Mouse (Mus musculus) 3T3-L1 (cell line): ENCODE results near the gene Postn.

Experiments
- DNase-seq: peaks from one replicate; pipeline ENCODE4 v3.0.0-alpha.2; 2015; ENCODE audit warnings: low read depth, low spot score

The Postn gene

GRCm38 (mm10) chr3:54360897-54361296 is at the start of gene Postn:
TSS of gene Postn (plus strand) at chr3:54361109.
- peak; percentile 65 for DNase-seq

DNA sequence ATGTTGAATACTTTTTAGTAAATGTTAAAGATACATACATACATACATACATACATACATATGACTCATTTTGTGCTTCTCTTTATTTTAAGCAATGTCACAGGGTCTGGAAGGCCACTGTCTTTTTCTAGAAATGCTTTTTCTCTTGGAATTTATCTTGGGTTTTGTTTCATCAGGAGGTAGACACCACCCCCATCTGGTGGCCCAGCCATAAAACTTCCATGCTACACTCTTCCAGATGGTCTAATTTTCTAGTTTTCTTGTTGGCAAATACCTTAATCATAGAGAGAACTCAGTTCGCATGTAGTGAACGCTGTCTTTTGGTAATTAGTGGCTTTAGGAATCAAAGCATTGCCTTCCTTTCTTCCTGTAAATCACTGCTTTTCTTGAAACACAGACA is 46.9 kb upstream of the Postn start:
- peak; percentile 20 for DNase-seq

DNA sequence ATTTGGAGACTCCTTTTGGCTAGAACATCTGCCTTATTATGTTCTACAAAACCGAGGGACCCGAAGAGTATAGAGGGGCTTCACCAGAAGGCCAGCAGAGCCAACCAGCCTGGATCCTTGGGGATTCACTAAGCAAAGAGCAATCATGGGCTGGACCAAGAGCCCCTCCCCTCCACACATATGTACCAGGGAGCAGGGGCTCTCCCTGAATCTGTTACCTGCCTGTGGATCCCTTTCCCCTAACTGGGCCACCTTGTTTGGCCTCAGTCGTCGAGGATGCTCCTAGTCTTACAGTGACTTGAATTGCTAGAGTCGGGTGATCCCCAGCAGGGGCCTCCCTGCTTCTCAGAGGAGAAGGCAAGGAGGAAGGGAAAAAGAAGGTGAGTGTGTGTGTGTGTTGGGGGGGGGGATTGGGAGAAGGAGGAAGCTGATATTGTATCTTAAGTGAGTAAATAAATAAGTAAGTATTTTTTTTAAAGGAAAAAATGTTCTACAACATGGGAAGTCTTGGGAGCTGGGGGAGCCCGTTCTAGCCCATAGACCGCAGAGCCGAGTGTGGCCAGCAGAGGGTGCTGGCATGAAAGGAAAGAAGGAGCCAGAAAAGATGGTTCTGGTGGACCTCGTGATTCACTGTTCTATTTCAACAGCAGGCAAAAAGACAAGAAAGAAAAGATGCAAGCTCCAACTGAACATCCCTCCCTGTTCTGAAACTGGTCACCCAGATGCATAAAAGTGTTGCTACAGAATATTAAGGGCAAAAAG is 7.8 kb upstream of the Postn start:
- DNase-seq: peak; percentile 88

DNA sequence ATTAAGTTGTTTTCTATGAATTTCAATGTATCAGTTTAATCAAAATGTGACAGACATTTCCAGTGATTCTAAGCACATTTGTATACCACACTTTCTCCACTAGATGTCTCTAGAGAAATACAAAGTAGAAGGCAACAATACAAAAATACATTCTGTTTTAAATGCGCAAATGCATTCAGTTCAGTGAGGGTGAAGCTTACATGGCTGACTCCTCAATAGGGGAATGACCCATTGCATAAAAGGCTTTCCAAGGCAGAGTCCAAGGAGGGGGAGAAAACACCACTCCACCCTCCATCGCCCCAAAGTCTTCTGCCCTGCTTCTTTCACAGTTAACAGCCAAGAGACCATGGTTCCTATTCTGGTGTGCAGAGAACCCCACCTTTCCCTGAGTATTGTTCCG is 3.3 kb upstream of the Postn start:
- peak; percentile 73 for DNase-seq

GRCm38 (mm10) chr3:54358463-54359189 is 2.3 kb upstream of the Postn start:
- DNase-seq: peak; percentile 96

- peak; percentile 69 for DNase-seq
Observed at GRCm38 (mm10) chr3:54361656-54362055, 747 bp downstream of the Postn start.

- DNase-seq: peak; percentile 43
Observed at GRCm38 (mm10) chr3:54371015-54371414, 10.1 kb downstream of the Postn start.

DNA sequence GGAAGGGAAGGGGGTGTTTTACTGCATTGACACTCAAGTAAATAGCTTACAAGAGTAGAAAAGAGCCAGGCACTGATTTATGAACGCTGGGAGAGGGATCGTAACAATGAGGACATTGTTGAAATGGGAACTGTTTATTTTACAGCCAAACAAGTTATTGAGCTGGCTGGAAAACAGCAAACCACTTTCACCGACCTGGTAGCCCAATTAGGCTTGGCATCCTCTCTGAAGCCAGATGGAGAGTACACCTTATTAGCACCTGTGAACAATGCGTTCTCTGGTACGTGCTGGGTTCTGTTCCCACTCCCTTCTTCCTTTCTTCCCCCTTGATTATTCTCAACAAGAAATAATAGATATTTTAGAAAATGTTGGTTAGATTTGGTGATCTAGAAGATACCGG is 11.7 kb downstream of the Postn start:
- no peak for DNase-seq

- DNase-seq: no peak
Observed at GRCm38 (mm10) chr3:54376014-54376413, 15.1 kb downstream of the Postn start.

DNA sequence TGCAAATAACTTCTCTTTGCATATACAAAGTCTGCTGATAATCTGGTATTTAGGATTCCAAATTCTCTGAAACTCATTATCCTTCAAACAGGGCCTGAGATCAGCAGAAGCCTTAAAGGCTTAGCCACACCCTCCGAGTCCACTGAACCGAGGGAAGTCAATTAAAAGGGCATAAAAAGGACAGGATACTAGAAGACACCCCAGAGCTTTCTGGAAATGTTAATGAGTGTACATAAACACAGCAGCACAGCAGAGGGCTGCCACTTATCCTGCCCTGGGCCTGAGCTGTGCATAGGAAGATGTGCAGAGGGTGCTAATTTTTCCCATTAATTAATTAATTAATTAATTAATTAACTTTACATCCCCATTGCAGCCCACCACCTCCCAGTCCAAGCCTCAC is 16.7 kb downstream of the Postn start:
- no peak for DNase-seq

- DNase-seq: no peak
Observed at GRCm38 (mm10) chr3:54378135-54378534, 17.2 kb downstream of the Postn start.

GRCm38 (mm10) chr3:54379981-54380380 is 19.1 kb downstream of the Postn start:
- no peak for DNase-seq

DNA sequence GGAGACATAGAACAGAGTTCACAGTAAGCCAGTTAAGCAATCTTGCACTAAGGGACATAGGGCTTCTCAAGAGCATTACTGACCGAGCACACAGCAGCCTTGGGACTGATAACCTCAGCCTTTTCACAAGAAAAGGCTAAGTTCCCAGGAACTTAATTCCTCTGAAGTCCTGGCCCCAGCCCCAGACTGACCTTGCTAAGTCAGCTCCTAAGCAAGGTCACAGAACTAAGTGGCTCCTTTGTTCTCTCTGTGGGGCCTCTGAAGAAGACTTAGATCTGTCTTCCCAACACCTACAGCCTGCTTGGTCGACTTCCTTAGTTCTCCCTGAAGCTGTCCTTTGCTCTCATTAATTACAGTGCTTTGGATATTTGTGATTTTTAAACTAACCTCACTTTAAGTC is 38.4 kb downstream of the Postn start:
- no peak for DNase-seq

- DNase-seq: peak; percentile 24
Observed at GRCm38 (mm10) chr3:54399911-54400310, 39.0 kb downstream of the Postn start.

DNA sequence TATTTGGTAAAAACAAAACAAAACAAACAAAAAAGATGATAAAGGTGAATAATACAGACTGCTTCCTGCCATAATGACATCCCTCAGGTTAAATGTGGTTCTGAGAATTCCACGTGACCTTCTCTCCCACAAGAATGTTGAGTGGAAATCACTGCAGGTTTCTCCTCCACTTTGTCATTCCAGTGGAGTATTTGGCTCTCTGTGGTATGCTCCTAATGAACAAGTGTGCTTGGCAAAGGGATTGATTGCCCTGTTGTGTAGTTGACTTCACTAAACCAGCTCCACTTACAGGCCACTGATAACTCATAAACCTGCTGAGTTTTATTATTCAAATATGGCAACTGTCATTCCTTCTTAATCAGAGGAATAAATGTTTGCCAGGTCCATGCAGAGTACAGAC is 39.7 kb downstream of the Postn start:
- no peak for DNase-seq

DNA sequence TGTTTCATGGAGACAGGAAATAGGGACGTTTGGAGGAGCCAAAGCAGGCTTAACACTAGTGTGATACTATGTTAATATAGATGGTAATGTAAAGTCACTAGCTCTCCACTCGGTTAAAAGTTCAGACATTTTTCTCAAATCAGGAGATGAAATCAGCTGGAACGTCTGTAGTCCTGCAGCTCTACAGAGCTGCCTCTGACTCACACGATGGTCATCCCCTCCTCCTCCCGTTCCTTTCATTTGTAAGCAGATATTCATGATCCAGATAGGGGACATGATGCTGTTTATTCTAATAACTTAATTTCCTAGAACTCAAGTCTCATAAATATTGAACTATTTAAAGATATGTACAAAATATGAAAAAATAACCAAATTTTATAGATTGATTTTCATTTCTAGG is 40.8 kb downstream of the Postn start:
- peak; percentile 57 for DNase-seq

- no peak for DNase-seq
Observed at GRCm38 (mm10) chr3:54403791-54404190, 42.9 kb downstream of the Postn start.

DNA sequence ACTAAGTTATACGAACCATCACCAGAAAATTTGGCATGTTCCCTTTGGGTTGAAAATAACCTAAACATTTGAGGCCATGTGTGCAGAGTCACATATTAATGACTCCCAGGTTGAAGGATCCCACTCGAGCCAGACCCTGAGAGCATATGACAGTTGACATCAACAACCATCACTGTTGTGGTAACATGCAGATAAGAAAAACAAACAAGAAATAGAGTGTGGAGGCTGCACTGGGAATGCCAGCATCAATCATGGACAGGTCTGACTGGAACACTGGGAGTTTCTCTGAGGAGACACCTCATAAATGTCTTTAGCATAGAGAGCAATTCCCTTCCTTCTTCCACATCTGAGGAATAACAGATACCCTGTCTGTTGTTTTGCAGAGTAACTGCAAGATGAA is 45.7 kb downstream of the Postn start:
- no peak for DNase-seq

- DNase-seq: no peak
Observed at GRCm38 (mm10) chr3:54411052-54411451, 50.1 kb downstream of the Postn start.

GRCm38 (mm10) chr3:54412885-54413583 is 52.1 kb downstream of the Postn start:
- DNase-seq: peak; percentile 55

DNA sequence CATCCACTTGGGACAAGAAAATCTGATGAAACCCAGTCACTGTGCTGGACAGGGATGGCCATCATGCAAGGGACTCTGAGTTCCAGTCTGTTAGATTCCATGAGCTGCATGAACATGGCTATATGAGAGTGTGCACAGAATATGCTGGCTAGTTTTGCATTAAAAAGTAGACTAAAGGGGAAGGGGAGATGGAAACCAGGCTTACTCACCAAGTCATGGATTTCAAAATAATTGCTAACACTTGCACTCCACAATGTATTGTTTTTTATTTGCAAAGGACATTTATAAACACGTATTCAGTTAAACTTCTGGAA is 52.6 kb downstream of the Postn start:
- no peak for DNase-seq

GRCm38 (mm10) chr3:54414386-54414785 is 53.5 kb downstream of the Postn start:
- no peak for DNase-seq
